Mouse (Mus musculus): Measurements from ENCODE around the gene Adcy10. TPM values are rescaled to one million over a fixed set of nuclear protein-coding genes. Genes with fewer than 3 reads are reported as not detected.

Adcy10 gene
- polyA plus RNA-seq, 1 experiment from 2014 or later = 0.05 TPM

- peaks cover 5% of the 10 kb centered on the region; the same call in 1 of the 2 replicates for H3K36me3 ChIP-seq (ENCODE audit: control insufficient read depth, insufficient read depth, low read length)
- DNase-seq (ENCODE audit: low spot score) (no peak), ATAC-seq (replicated peaks; ENCODE audit: low FRiP score) (no peak)
- H3K27me3 ChIP-seq (ENCODE audit: control insufficient read depth, insufficient read depth, low read length) = no peaks in the 10 kb centered on the region
- no peak overlapping the region for H3K27ac ChIP-seq (ENCODE audit: low read depth, low read length)
- WGBS = 82% methylated on average over 4 of the region's 4 CpGs
- no peak overlapping the region for H3K4me3 ChIP-seq (ENCODE audit: low read depth, low read length)
- peaks cover 15% of the 10 kb centered on the region; the same call in 1 of the 2 replicates for H3K4me1 ChIP-seq (replicated peaks; ENCODE audit: control insufficient read depth, insufficient read depth, low read length)
- H3K9me3 ChIP-seq (ENCODE audit: control insufficient read depth, low read length) = peaks cover 2% of the 10 kb centered on the region; the same call in 1 of the 2 replicates
- H3K9ac ChIP-seq (ENCODE audit: low read length) = no peak overlapping the region
- no peak overlapping the region for H3K4me2 ChIP-seq (ENCODE audit: low read depth, low read length, severe bottlenecking)
These were observed 128.9 kb downstream of the Adcy10 start for GRCm38 (mm10) chr1:165613926-165614325.

- DNase-seq (ENCODE audit: low spot score) = no peak
- 95% methylated on average over 3 of the region's 3 CpGs for WGBS
These were observed 129.8 kb downstream of the Adcy10 start for GRCm38 (mm10) chr1:165614793-165615192.

GRCm38 (mm10) chr1:165616652-165617051 lies 131.7 kb downstream of the Adcy10 start:
- no peak overlapping the region for H3K4me2 ChIP-seq (ENCODE audit: low read depth, low read length, severe bottlenecking)
- DNase-seq (ENCODE audit: low spot score) (no peak), ATAC-seq (replicated peaks; ENCODE audit: low FRiP score) (no peak)
- no peak overlapping the region for H3K9ac ChIP-seq (ENCODE audit: low read length)
- no peak overlapping the region for H3K4me3 ChIP-seq (ENCODE audit: low read depth, low read length)
- H3K4me1 ChIP-seq (replicated peaks; ENCODE audit: control insufficient read depth, insufficient read depth, low read length) = 0 out of 2 replicates have a peak, but pooled peaks cover 4% of the 10 kb centered on the region
- H3K27me3 ChIP-seq (ENCODE audit: control insufficient read depth, insufficient read depth, low read length) = no peaks in the 10 kb centered on the region
- no peak overlapping the region for H3K27ac ChIP-seq (ENCODE audit: low read depth, low read length)
- 64% methylated on average over 7 of the region's 7 CpGs for WGBS
- H3K9me3 ChIP-seq (ENCODE audit: control insufficient read depth, low read length) = peaks cover 2% of the 10 kb centered on the region; the same call in 1 of the 2 replicates
- peaks cover 5% of the 10 kb centered on the region; the same call in 1 of the 2 replicates for H3K36me3 ChIP-seq (ENCODE audit: control insufficient read depth, insufficient read depth, low read length)

More at GRCm38 (mm10) chr1:165614793-165615192, 129.8 kb downstream of the Adcy10 start:
- Histone ChIP-seq H3K9ac (ENCODE audit: low read length) (no peak overlapping the region), H3K9me3 (ENCODE audit: control insufficient read depth, low read length) (peaks cover 2% of the 10 kb centered on the region; the same call in 1 of the 2 replicates), H3K36me3 (ENCODE audit: control insufficient read depth, insufficient read depth, low read length) (peaks cover 5% of the 10 kb centered on the region; the same call in 1 of the 2 replicates), H3K4me3 (ENCODE audit: low read depth, low read length) (no peak overlapping the region), H3K27ac (ENCODE audit: low read depth, low read length) (no peak overlapping the region), H3K4me1 (replicated peaks; ENCODE audit: control insufficient read depth, insufficient read depth, low read length) (peaks cover 15% of the 10 kb centered on the region; the same call in 1 of the 2 replicates), H3K27me3 (ENCODE audit: control insufficient read depth, insufficient read depth, low read length) (no peaks in the 10 kb centered on the region), H3K4me2 (ENCODE audit: low read depth, low read length, severe bottlenecking) (no peak overlapping the region)
- ATAC-seq (replicated peaks; ENCODE audit: low FRiP score) = no peak

GRCm38 (mm10) chr1:165617166-165617891 lies 132.3 kb downstream of the Adcy10 start:
- no peaks in the 10 kb centered on the region for H3K27me3 ChIP-seq (ENCODE audit: control insufficient read depth, insufficient read depth, low read length)
- H3K4me2 ChIP-seq (ENCODE audit: low read depth, low read length, severe bottlenecking) = no peak overlapping the region
- H3K36me3 ChIP-seq (ENCODE audit: control insufficient read depth, insufficient read depth, low read length) = peaks cover 5% of the 10 kb centered on the region; the same call in 1 of the 2 replicates
- 14% methylated on average over 15 of the region's 15 CpGs for WGBS
- no peak overlapping the region for H3K27ac ChIP-seq (ENCODE audit: low read depth, low read length)
- DNase-seq (ENCODE audit: low spot score) (no peak), ATAC-seq (replicated peaks; ENCODE audit: low FRiP score) (peak; percentile 41; the same call in 1 of the 2 replicates)
- no peak overlapping the region for H3K9ac ChIP-seq (ENCODE audit: low read length)
- H3K4me1 ChIP-seq (replicated peaks; ENCODE audit: control insufficient read depth, insufficient read depth, low read length) = 0 out of 2 replicates have a peak, but pooled peaks cover 4% of the 10 kb centered on the region
- H3K4me3 ChIP-seq (ENCODE audit: low read depth, low read length) = no peak overlapping the region
- peaks cover 2% of the 10 kb centered on the region; the same call in 1 of the 2 replicates for H3K9me3 ChIP-seq (ENCODE audit: control insufficient read depth, low read length)

- H3K4me3 ChIP-seq (ENCODE audit: low read depth, low read length) = no peak overlapping the region
- DNase-seq (ENCODE audit: low spot score) (no peak), ATAC-seq (replicated peaks; ENCODE audit: low FRiP score) (0 out of 2 replicates have a peak, but pooled peaks have one; percentile 40)
- no peak overlapping the region for H3K9ac ChIP-seq (ENCODE audit: low read length)
- H3K9me3 ChIP-seq (ENCODE audit: control insufficient read depth, low read length) = peaks cover 2% of the 10 kb centered on the region; the same call in 1 of the 2 replicates
- H3K27ac ChIP-seq (ENCODE audit: low read depth, low read length) = peak overlapping the region; percentile 31; the same call in 1 of the 2 replicates
- no peaks in the 10 kb centered on the region for H3K27me3 ChIP-seq (ENCODE audit: control insufficient read depth, insufficient read depth, low read length)
- H3K36me3 ChIP-seq (ENCODE audit: control insufficient read depth, insufficient read depth, low read length) = peaks cover 5% of the 10 kb centered on the region; the same call in 1 of the 2 replicates
- H3K4me2 ChIP-seq (ENCODE audit: low read depth, low read length, severe bottlenecking) = no peak overlapping the region
- 0 out of 2 replicates have a peak, but pooled peaks cover 4% of the 10 kb centered on the region for H3K4me1 ChIP-seq (replicated peaks; ENCODE audit: control insufficient read depth, insufficient read depth, low read length)
- WGBS = 53% methylated on average over 9 of the region's 9 CpGs
These were observed 133.2 kb downstream of the Adcy10 start for GRCm38 (mm10) chr1:165618201-165618624.

GRCm38 (mm10) chr1:165625058-165625457 lies 140.1 kb downstream of the Adcy10 start:
- H3K9me3 ChIP-seq (ENCODE audit: control insufficient read depth, low read length) = no peaks in the 10 kb centered on the region

GRCm38 (mm10) chr1:165625896-165626295 lies 140.9 kb downstream of the Adcy10 start:
- Histone ChIP-seq H3K4me1 (replicated peaks; ENCODE audit: control insufficient read depth, insufficient read depth, low read length) (no peaks in the 10 kb centered on the region; the same call in 1 of the 2 replicates), H3K36me3 (ENCODE audit: control insufficient read depth, insufficient read depth, low read length) (no peaks in the 10 kb centered on the region; the same call in 1 of the 2 replicates), H3K27ac (ENCODE audit: low read depth, low read length) (no peak overlapping the region), H3K4me2 (ENCODE audit: low read depth, low read length, severe bottlenecking) (no peak overlapping the region), H3K9me3 (ENCODE audit: control insufficient read depth, low read length) (no peaks in the 10 kb centered on the region), H3K4me3 (ENCODE audit: low read depth, low read length) (no peak overlapping the region), H3K27me3 (ENCODE audit: control insufficient read depth, insufficient read depth, low read length) (no peaks in the 10 kb centered on the region), H3K9ac (ENCODE audit: low read length) (no peak overlapping the region)
- DNase-seq (ENCODE audit: low spot score) (no peak), ATAC-seq (replicated peaks; ENCODE audit: low FRiP score) (no peak)
- WGBS = 91% methylated on average over 5 of the region's 5 CpGs

More at GRCm38 (mm10) chr1:165625058-165625457, 140.1 kb downstream of the Adcy10 start:
- no peaks in the 10 kb centered on the region; the same call in 1 of the 2 replicates for H3K4me1 ChIP-seq (replicated peaks; ENCODE audit: control insufficient read depth, insufficient read depth, low read length)
- H3K36me3 ChIP-seq (ENCODE audit: control insufficient read depth, insufficient read depth, low read length) = no peaks in the 10 kb centered on the region; the same call in 1 of the 2 replicates
- 90% methylated on average over 5 of the region's 5 CpGs for WGBS
- no peak overlapping the region for H3K27ac ChIP-seq (ENCODE audit: low read depth, low read length)
- no peak overlapping the region for H3K9ac ChIP-seq (ENCODE audit: low read length)
- H3K4me3 ChIP-seq (ENCODE audit: low read depth, low read length) = no peak overlapping the region
- DNase-seq (ENCODE audit: low spot score) (no peak), ATAC-seq (replicated peaks; ENCODE audit: low FRiP score) (no peak)
- no peak overlapping the region for H3K4me2 ChIP-seq (ENCODE audit: low read depth, low read length, severe bottlenecking)
- no peaks in the 10 kb centered on the region for H3K27me3 ChIP-seq (ENCODE audit: control insufficient read depth, insufficient read depth, low read length)

All from forebrain, embryonic 11.5 days (tissue).